Mouse (Mus musculus): ENCODE measurements around the gene Mansc1. TPM values are rescaled to one million over a fixed set of nuclear protein-coding genes. Genes with fewer than 3 reads are reported as not detected.

Gene Mansc1
- polyA plus RNA-seq, 1 experiment from 2014 or later = 0.49 TPM

GRCm38 (mm10) chr6:134630447-134630846, 1.8 kb downstream of the Mansc1 start:
- WGBS = 80% methylated on average over 9 of the region's 9 CpGs
- H3K9me3 ChIP-seq (replicated peaks) = no peaks in the 10 kb centered on the region
- DNase-seq (ENCODE audit: low spot score) = no peak
- H3K27ac ChIP-seq (replicated peaks) = no peak overlapping the region
- H3K27me3 ChIP-seq (ENCODE audit: low read depth, poor library complexity, severe bottlenecking) = peaks cover 38% of the 10 kb centered on the region
- no peak overlapping the region for H3K4me3 ChIP-seq
- peaks cover 9% of the 10 kb centered on the region for H3K4me1 ChIP-seq
- no peaks in the 10 kb centered on the region for H3K36me3 ChIP-seq

- Histone ChIP-seq H3K27me3 (ENCODE audit: low read depth, poor library complexity, severe bottlenecking) (peaks cover 14% of the 10 kb centered on the region), H3K27ac (replicated peaks) (no peak overlapping the region), H3K4me1 (no peaks in the 10 kb centered on the region), H3K36me3 (no peaks in the 10 kb centered on the region), H3K4me3 (no peak overlapping the region), H3K9me3 (replicated peaks) (no peaks in the 10 kb centered on the region)
- no peak for DNase-seq (ENCODE audit: low spot score)
- WGBS = 98% methylated on average over 1 of the region's 1 CpGs
Measured at GRCm38 (mm10) chr6:134626564-134626963, 5.7 kb downstream of the Mansc1 start.

GRCm38 (mm10) chr6:134625431-134625830, 6.9 kb downstream of the Mansc1 start:
- no peak for DNase-seq (ENCODE audit: low spot score)
- 62% methylated on average over 12 of the region's 12 CpGs for WGBS
- H3K4me1 ChIP-seq = no peaks in the 10 kb centered on the region
- no peak overlapping the region for H3K27ac ChIP-seq (replicated peaks)
- H3K9me3 ChIP-seq (replicated peaks) = no peaks in the 10 kb centered on the region
- H3K4me3 ChIP-seq = no peak overlapping the region
- H3K27me3 ChIP-seq (ENCODE audit: low read depth, poor library complexity, severe bottlenecking) = peaks cover 2% of the 10 kb centered on the region; the same call in 1 of the 2 replicates
- H3K36me3 ChIP-seq = no peaks in the 10 kb centered on the region

- Histone ChIP-seq H3K27ac (replicated peaks) (no peak overlapping the region), H3K27me3 (ENCODE audit: low read depth, poor library complexity, severe bottlenecking) (no peaks in the 10 kb centered on the region), H3K4me1 (no peaks in the 10 kb centered on the region), H3K9me3 (replicated peaks) (no peaks in the 10 kb centered on the region), H3K36me3 (no peaks in the 10 kb centered on the region), H3K4me3 (no peak overlapping the region)
- DNase-seq (ENCODE audit: low spot score) = no peak
- 78% methylated on average over 14 of the region's 14 CpGs for WGBS
Measured at GRCm38 (mm10) chr6:134621552-134621949, 10.7 kb downstream of the Mansc1 start.

- no peaks in the 10 kb centered on the region for H3K36me3 ChIP-seq
- no peaks in the 10 kb centered on the region for H3K4me1 ChIP-seq
- no peaks in the 10 kb centered on the region for H3K27me3 ChIP-seq (ENCODE audit: low read depth, poor library complexity, severe bottlenecking)
- no peak for DNase-seq (ENCODE audit: low spot score)
- 69% methylated on average over 6 of the region's 6 CpGs for WGBS
- no peaks in the 10 kb centered on the region for H3K9me3 ChIP-seq (replicated peaks)
- no peak overlapping the region for H3K4me3 ChIP-seq
- no peak overlapping the region for H3K27ac ChIP-seq (replicated peaks)
Measured at GRCm38 (mm10) chr6:134620846-134621551, 11.3 kb downstream of the Mansc1 start.

GRCm38 (mm10) chr6:134620129-134620528, 12.2 kb downstream of the Mansc1 start:
- no peak overlapping the region for H3K4me3 ChIP-seq
- no peak for DNase-seq (ENCODE audit: low spot score)
- H3K27me3 ChIP-seq (ENCODE audit: low read depth, poor library complexity, severe bottlenecking) = no peaks in the 10 kb centered on the region
- H3K9me3 ChIP-seq (replicated peaks) = no peaks in the 10 kb centered on the region
- H3K27ac ChIP-seq (replicated peaks) = no peak overlapping the region
- WGBS = 79% methylated on average over 3 of the region's 3 CpGs
- no peaks in the 10 kb centered on the region for H3K4me1 ChIP-seq
- H3K36me3 ChIP-seq = no peaks in the 10 kb centered on the region

- no peaks in the 10 kb centered on the region for H3K27me3 ChIP-seq (ENCODE audit: low read depth, poor library complexity, severe bottlenecking)
- WGBS = 58% methylated on average over 3 of the region's 3 CpGs
- no peaks in the 10 kb centered on the region for H3K36me3 ChIP-seq
- no peak overlapping the region for H3K4me3 ChIP-seq
- DNase-seq (ENCODE audit: low spot score) = no peak
- no peak overlapping the region for H3K27ac ChIP-seq (replicated peaks)
- no peaks in the 10 kb centered on the region for H3K9me3 ChIP-seq (replicated peaks)
- no peaks in the 10 kb centered on the region for H3K4me1 ChIP-seq
Measured at GRCm38 (mm10) chr6:134617589-134617988, 14.7 kb downstream of the Mansc1 start.

- Histone ChIP-seq H3K4me1 (no peaks in the 10 kb centered on the region), H3K36me3 (no peaks in the 10 kb centered on the region), H3K4me3 (no peak overlapping the region), H3K9me3 (replicated peaks) (no peaks in the 10 kb centered on the region), H3K27me3 (ENCODE audit: low read depth, poor library complexity, severe bottlenecking) (no peaks in the 10 kb centered on the region), H3K27ac (replicated peaks) (no peak overlapping the region)
- WGBS = 29% methylated on average over 16 of the region's 16 CpGs
- DNase-seq (ENCODE audit: low spot score) = peak; percentile 79
Measured at GRCm38 (mm10) chr6:134614723-134615648, 17.3 kb downstream of the Mansc1 start.

- no peaks in the 10 kb centered on the region for H3K27me3 ChIP-seq (ENCODE audit: low read depth, poor library complexity, severe bottlenecking)
- no peaks in the 10 kb centered on the region for H3K4me1 ChIP-seq
- H3K27ac ChIP-seq (replicated peaks) = no peak overlapping the region
- H3K4me3 ChIP-seq = no peak overlapping the region
- H3K36me3 ChIP-seq = no peaks in the 10 kb centered on the region
- H3K9me3 ChIP-seq (replicated peaks) = no peaks in the 10 kb centered on the region
- no peak for DNase-seq (ENCODE audit: low spot score)
- WGBS = 90% methylated on average over 4 of the region's 4 CpGs
Measured at GRCm38 (mm10) chr6:134614322-134614721, 18.0 kb downstream of the Mansc1 start.

GRCm38 (mm10) chr6:134611896-134612295, 20.4 kb downstream of the Mansc1 start:
- H3K36me3 ChIP-seq = no peaks in the 10 kb centered on the region
- H3K4me3 ChIP-seq = no peak overlapping the region
- no peaks in the 10 kb centered on the region for H3K27me3 ChIP-seq (ENCODE audit: low read depth, poor library complexity, severe bottlenecking)
- H3K27ac ChIP-seq (replicated peaks) = no peak overlapping the region
- no peaks in the 10 kb centered on the region for H3K9me3 ChIP-seq (replicated peaks)
- no peak for DNase-seq (ENCODE audit: low spot score)
- H3K4me1 ChIP-seq = no peaks in the 10 kb centered on the region; the same call in 1 of the 2 replicates
- WGBS = 78% methylated on average over 13 of the region's 13 CpGs

- Histone ChIP-seq H3K4me1 (no peaks in the 10 kb centered on the region; the same call in 1 of the 2 replicates), H3K9me3 (replicated peaks) (no peaks in the 10 kb centered on the region), H3K36me3 (no peaks in the 10 kb centered on the region), H3K27ac (replicated peaks) (no peak overlapping the region), H3K27me3 (ENCODE audit: low read depth, poor library complexity, severe bottlenecking) (no peaks in the 10 kb centered on the region), H3K4me3 (no peak overlapping the region)
- 92% methylated on average over 9 of the region's 9 CpGs for WGBS
- DNase-seq (ENCODE audit: low spot score) = no peak
Measured at GRCm38 (mm10) chr6:134610380-134610779, 21.9 kb downstream of the Mansc1 start.

GRCm38 (mm10) chr6:134606949-134607746, 25.1 kb downstream of the Mansc1 start:
- Histone ChIP-seq H3K36me3 (no peaks in the 10 kb centered on the region), H3K4me1 (no peaks in the 10 kb centered on the region; the same call in 1 of the 2 replicates), H3K9me3 (replicated peaks) (no peaks in the 10 kb centered on the region), H3K27ac (replicated peaks) (no peak overlapping the region), H3K4me3 (no peak overlapping the region), H3K27me3 (ENCODE audit: low read depth, poor library complexity, severe bottlenecking) (no peaks in the 10 kb centered on the region)
- DNase-seq (ENCODE audit: low spot score) = no peak
- 69% methylated on average over 9 of the region's 9 CpGs for WGBS

All from midbrain, embryonic 10.5 days (tissue).